Mouse (Mus musculus): ENCODE results near the gene Armcx3.
"Not testable (repeated sequence)": the region's sequence is repeated elsewhere in the genome, so short reads cannot be mapped to it uniquely, and the experiment has no call there.

DNA sequence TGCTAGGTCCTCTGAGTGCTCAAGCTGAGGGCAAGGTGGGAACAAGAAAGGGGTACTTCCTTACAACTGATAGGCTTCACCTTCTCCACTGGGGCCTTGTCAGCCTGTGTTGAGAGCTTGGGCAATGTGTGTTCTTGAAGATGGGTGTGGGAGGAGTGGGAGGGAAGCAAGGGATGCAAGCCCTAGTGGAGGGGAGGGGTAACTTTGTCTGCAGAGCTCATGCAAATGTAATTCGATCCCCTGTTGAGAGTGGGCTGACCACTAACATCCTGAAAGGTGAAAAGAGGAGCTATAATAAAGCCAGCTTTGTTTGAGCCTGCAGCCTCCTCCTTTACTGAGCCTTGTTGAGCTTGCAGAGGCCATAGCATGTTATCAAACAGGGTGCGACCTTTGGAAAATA lies 32.6 kb upstream of the Armcx3 start:
- TF ChIP-seq POLR2A (IDR thresholded peaks at IDR 0.05; ENCODE audit: low read depth, low read length); CTCF (IDR thresholded peaks at IDR 0.05; ENCODE audit: borderline replicate concordance, insufficient read depth, low read length): not testable (repeated sequence)
